In the genomic region with DNA sequence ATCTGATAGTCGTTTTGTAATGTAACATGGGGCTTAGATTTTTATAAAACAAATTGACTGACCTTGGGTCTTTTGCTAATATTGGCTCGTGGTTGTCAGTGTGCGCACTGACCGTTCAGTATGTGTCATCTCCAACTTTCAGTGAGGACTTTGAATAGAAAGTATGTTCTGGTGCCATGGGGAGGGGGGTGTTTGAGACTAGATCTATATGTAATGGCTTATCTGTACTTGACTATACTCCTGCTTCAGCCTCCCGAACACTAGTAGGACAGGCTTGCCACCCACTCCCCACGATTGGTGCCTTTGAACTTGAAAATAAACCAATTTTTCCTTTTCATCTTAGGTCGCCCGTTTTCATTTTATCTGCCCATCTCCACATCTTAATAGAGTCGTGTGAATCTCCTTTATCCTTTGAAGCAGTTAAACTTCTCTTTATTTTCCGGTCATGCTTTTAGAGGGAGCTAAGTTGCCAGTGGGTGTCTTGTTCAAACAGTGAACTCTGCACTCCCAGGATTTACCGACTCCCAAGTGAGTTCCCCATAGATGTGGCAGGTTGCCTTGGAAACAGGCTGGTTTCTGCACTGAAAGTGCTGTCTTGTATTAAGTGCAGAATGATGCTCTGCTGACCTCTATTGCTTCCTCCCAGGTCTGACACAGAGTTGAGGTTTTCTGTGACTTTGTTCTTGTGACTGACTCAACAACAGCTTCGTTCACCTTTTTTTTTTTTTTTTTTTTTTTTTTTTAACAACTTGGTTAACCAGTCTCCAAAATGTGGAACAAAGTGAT, we compare ENCODE assay signal across 10 mouse cellular contexts.
DNase-seq lines count a peak whose midpoint lies in the region; ATAC-seq and TF ChIP-seq lines count a peak whose summit lies in the region.
"Had no signal": no experiment of that assay in that cellular context is flagged by ENCODE, and none has a peak within 500 bp of the region (broad histone marks: within the 10 kb centered on the region; RNA-seq: fewer than 3 reads in every experiment).

No protein-coding gene starts in this region.

- no peaks in the 10 kb centered on the region for H3K36me3 ChIP-seq in kidney, embryonic 15.5 days
- no peaks in the 10 kb centered on the region for H3K36me3 ChIP-seq in hindbrain, embryonic 15.5 days
- no peaks in the 10 kb centered on the region for H3K36me3 ChIP-seq in neural tube, embryonic 12.5 days
- no peaks in the 10 kb centered on the region for H3K36me3 ChIP-seq in thymus, adult 2 months (ENCODE audit: control insufficient read depth, insufficient read depth, low read length)

- ATAC-seq in kidney, embryonic 15.5 days (replicated peaks; ENCODE audit: low FRiP score) = no peak
- 0 out of 2 replicates have a peak, but pooled peaks have one; percentile 79 for ATAC-seq in hindbrain, embryonic 15.5 days (ENCODE audit: low FRiP score, low read depth)
- peak; percentile 58 for ATAC-seq in neural tube, embryonic 12.5 days (ENCODE audit: low FRiP score, low read depth)

- no peak for TF ChIP-seq POLR2A in thymus, adult 2 months (IDR thresholded peaks at IDR 0.05; ENCODE audit: control insufficient read depth, extremely low read depth, insufficient read depth, low read length, poor library complexity)

- 64% methylated on average over 12 of the region's 12 CpGs for WGBS in kidney, embryonic 15.5 days
- 24% methylated on average over 12 of the region's 12 CpGs for WGBS in hindbrain, embryonic 15.5 days
- WGBS in neural tube, embryonic 12.5 days = 26% methylated on average over 12 of the region's 12 CpGs
- WGBS in thymus, adult 2 months = 61% methylated on average over 12 of the region's 12 CpGs

- peak; percentile 27 for DNase-seq in kidney, postnatal 10 days
- DNase-seq in brain, embryonic 18.5 days (ENCODE audit: low read depth, low spot score) = peak; percentile 28
- DNase-seq in lung, postnatal 10 days = no peak
- DNase-seq in thymus, adult 2 months = no peak
- no peak for DNase-seq in ovary, adult 18-20 months (ENCODE audit: low spot score)
- DNase-seq: lung, postnatal 36 days had no signal

- no peak for TF ChIP-seq CTCF in thymus, adult 2 months (IDR thresholded peaks at IDR 0.05; ENCODE audit: borderline replicate concordance, control insufficient read depth, extremely low read depth, insufficient read depth, low read length, poor library complexity)

- H3K4me1 ChIP-seq in kidney, embryonic 15.5 days = peaks cover 27% of the 10 kb centered on the region
- peaks cover 30% of the 10 kb centered on the region for H3K4me1 ChIP-seq in hindbrain, embryonic 15.5 days (replicated peaks)
- H3K4me1 ChIP-seq in neural tube, embryonic 12.5 days = peaks cover 23% of the 10 kb centered on the region
- H3K4me1 ChIP-seq in thymus, adult 2 months (replicated peaks; ENCODE audit: control insufficient read depth, insufficient read depth, low read length) = no peaks in the 10 kb centered on the region

- no peak overlapping the region for H3K9ac ChIP-seq in kidney, embryonic 15.5 days
- H3K9ac ChIP-seq in hindbrain, embryonic 15.5 days = no peak overlapping the region
- no peak overlapping the region for H3K9ac ChIP-seq in neural tube, embryonic 12.5 days

- no peaks in the 10 kb centered on the region for H3K27me3 ChIP-seq in kidney, embryonic 15.5 days
- H3K27me3 ChIP-seq in hindbrain, embryonic 15.5 days = no peaks in the 10 kb centered on the region
- peaks cover 3% of the 10 kb centered on the region; the same call in 1 of the 2 replicates for H3K27me3 ChIP-seq in neural tube, embryonic 12.5 days (replicated peaks)
- H3K27me3 ChIP-seq in thymus, adult 2 months (ENCODE audit: control insufficient read depth, insufficient read depth, low read length) = no peaks in the 10 kb centered on the region

- H3K9me3 ChIP-seq in kidney, embryonic 15.5 days (replicated peaks) = no peaks in the 10 kb centered on the region
- no peaks in the 10 kb centered on the region for H3K9me3 ChIP-seq in hindbrain, embryonic 15.5 days
- H3K9me3 ChIP-seq in neural tube, embryonic 12.5 days = no peaks in the 10 kb centered on the region

- no peak overlapping the region for H3K27ac ChIP-seq in kidney, embryonic 15.5 days
- H3K27ac ChIP-seq in hindbrain, embryonic 15.5 days (replicated peaks) = no peak overlapping the region
- no peak overlapping the region for H3K27ac ChIP-seq in neural tube, embryonic 12.5 days
- H3K27ac ChIP-seq in thymus, adult 2 months (ENCODE audit: control insufficient read depth, insufficient read depth, low read length) = no peak overlapping the region

- H3K4me2 ChIP-seq in kidney, embryonic 15.5 days = no peak overlapping the region
- H3K4me2 ChIP-seq in hindbrain, embryonic 15.5 days = no peak overlapping the region
- H3K4me2 ChIP-seq in neural tube, embryonic 12.5 days (replicated peaks) = no peak overlapping the region

- H3K4me3 ChIP-seq in kidney, embryonic 15.5 days (replicated peaks) = no peak overlapping the region
- H3K4me3 ChIP-seq in hindbrain, embryonic 15.5 days = no peak overlapping the region
- H3K4me3 ChIP-seq in neural tube, embryonic 12.5 days = no peak overlapping the region
- H3K4me3 ChIP-seq in thymus, adult 2 months (ENCODE audit: control insufficient read depth, insufficient read depth, low read length) = no peak overlapping the region
- H3K4me3 ChIP-seq: erythroblast, embryonic 14.5 days had no signal

Comparison
In these comparisons a context has a peak if more than half of its experiments do, and no peak if none do; other contexts are left out.
1. DNase-seq: peak in kidney, postnatal 10 days (single experiment) and brain, embryonic 18.5 days (single experiment); none in lung, postnatal 10 days (single experiment), thymus, adult 2 months (single experiment) and ovary, adult 18-20 months (single experiment).